Mouse (Mus musculus) forebrain, postnatal 0 days (tissue): ENCODE measurements at regions not wholly inside any gene's neighbourhood (a gene's known extent, or its start where the extent isn't known, plus 50 kb on each side); places are given as distances from the start of the nearest gene placed in this dataset.

Experiments used
- ATAC-seq: fragments of 200-750 bp; cut with Nextera tagmentation; 2 replicates; pipeline ENCODE4 v1.8.0; 2017; ENCODE audit warnings: mild to moderate bottlenecking, moderate library complexity
- DNase-seq: peaks from one replicate; pipeline ENCODE4 v3.0.0-alpha.2; 2015
- H3K27ac ChIP-seq: fragments of 300-500 bp; sonication (generic); 2 replicates; pipeline ENCODE4 v1.5.1; 2014; ENCODE audit warnings: low read depth, mild to moderate bottlenecking, antibody characterized with exemption, low read length, moderate library complexity, mixed read lengths
- H3K27me3 ChIP-seq: fragments of 300-500 bp; sonication (generic); 2 replicates; pipeline ENCODE4 v1.6.1; 2014; ENCODE audit warnings: mild to moderate bottlenecking, low read length, mixed read lengths; ENCODE audit not compliant: insufficient read depth
- H3K36me3 ChIP-seq: fragments of 300-500 bp; sonication (generic); 2 replicates; pipeline ENCODE4 v1.6.1; 2014; ENCODE audit warnings: mild to moderate bottlenecking, moderate library complexity; ENCODE audit not compliant: insufficient read depth
- H3K4me1 ChIP-seq: fragments of 300-500 bp; sonication (generic); 2 replicates; pipeline ENCODE4 v1.6.1; 2014; ENCODE audit warnings: antibody characterized with exemption; ENCODE audit not compliant: insufficient read depth
- H3K4me2 ChIP-seq: fragments of 300-500 bp; sonication (generic); 2 replicates; pipeline ENCODE4 v1.6.1; 2014; ENCODE audit warnings: low read depth, mild to moderate bottlenecking, moderate library complexity
- H3K4me3 ChIP-seq: fragments of 300-500 bp; sonication (generic); 2 replicates; pipeline ENCODE4 v1.5.1; 2014; ENCODE audit warnings: low read depth, low read length, mixed read lengths
- H3K9ac ChIP-seq: fragments of 300-500 bp; sonication (generic); 2 replicates; pipeline ENCODE4 v1.6.1; 2014; ENCODE audit warnings: mild to moderate bottlenecking
- H3K9me3 ChIP-seq: fragments of 300-500 bp; sonication (generic); 2 replicates; pipeline ENCODE4 v1.6.1; 2016; ENCODE audit warnings: low read length
- CTCF ChIP-seq: sonication (generic); IDR thresholded peaks from 2 replicates; pipeline ENCODE4 v1.5.1; 2016; ENCODE audit warnings: antibody characterized with exemption, control low read depth, low read depth
- WGBS: fragments of 180-500 bp; shearing (Covaris S2); extraction: QIAGEN DNeasy Blood & Tissue Kit; methylation state at CpG from one replicate; pipeline ENCODE4 v1.1.7; 2014; 5-methylcytosine and 5-hydroxymethylcytosine counted together

DNA sequence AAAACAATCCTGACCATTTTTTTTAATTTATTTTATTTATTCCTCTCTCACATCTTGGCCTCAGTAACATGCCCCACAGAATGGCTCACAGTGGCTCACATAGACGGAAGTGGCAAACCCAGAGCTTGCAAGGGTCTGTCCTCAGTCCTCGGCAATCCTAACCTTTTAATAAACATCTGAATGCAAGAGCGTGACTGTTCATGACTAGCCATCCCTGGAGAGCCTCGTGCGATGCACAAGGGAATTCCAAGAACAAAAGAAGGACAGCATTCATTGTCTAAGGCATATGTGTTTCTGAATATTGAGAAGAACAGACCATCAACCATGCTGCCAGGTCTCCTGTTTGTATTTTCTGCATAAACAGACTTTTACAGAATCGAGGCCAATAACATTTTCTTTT is 98.8 kb upstream of the 1700025G04Rik start:
- no peak overlapping the region for H3K4me3 ChIP-seq
- no peaks in the 10 kb centered on the region for H3K9me3 ChIP-seq
- 62% methylated on average over 6 of the region's 6 CpGs for WGBS
- H3K36me3 ChIP-seq: no peaks in the 10 kb centered on the region
- TF ChIP-seq CTCF: no peak
- DNase-seq: no peak
- no peak for ATAC-seq
- no peak overlapping the region for H3K9ac ChIP-seq
- no peak overlapping the region for H3K4me2 ChIP-seq
- no peak overlapping the region for H3K27ac ChIP-seq
- no peaks in the 10 kb centered on the region for H3K27me3 ChIP-seq
- H3K4me1 ChIP-seq: no peaks in the 10 kb centered on the region

DNA sequence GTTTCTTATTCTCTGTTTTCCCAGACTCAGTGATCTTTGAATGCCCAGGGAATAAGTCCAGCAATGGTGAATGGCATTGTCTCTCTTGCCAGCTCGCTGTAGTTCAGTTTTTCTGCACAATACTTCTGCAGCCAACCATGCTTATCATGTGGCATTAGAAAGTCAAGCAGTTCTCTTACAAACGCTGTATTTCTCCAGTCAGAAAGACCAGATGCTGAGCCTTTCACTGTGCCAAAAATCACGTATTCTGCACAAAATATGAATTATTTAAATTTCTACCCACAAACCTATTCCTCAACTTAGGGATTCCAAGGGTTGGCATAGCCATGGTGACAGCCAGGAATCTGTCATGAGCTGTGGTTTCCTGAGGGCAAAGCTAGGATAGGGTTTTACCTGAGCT is 95.0 kb upstream of the 1700025G04Rik start:
- no peaks in the 10 kb centered on the region for H3K36me3 ChIP-seq
- no peaks in the 10 kb centered on the region for H3K27me3 ChIP-seq
- H3K4me2 ChIP-seq: no peak overlapping the region
- WGBS: 40% methylated on average over 3 of the region's 3 CpGs
- no peak overlapping the region for H3K27ac ChIP-seq
- no peak for TF ChIP-seq CTCF
- ATAC-seq: peak; percentile 66
- peak; percentile 61 for DNase-seq
- H3K4me1 ChIP-seq: no peaks in the 10 kb centered on the region
- H3K4me3 ChIP-seq: no peak overlapping the region
- H3K9ac ChIP-seq: no peak overlapping the region
- no peaks in the 10 kb centered on the region for H3K9me3 ChIP-seq

DNA sequence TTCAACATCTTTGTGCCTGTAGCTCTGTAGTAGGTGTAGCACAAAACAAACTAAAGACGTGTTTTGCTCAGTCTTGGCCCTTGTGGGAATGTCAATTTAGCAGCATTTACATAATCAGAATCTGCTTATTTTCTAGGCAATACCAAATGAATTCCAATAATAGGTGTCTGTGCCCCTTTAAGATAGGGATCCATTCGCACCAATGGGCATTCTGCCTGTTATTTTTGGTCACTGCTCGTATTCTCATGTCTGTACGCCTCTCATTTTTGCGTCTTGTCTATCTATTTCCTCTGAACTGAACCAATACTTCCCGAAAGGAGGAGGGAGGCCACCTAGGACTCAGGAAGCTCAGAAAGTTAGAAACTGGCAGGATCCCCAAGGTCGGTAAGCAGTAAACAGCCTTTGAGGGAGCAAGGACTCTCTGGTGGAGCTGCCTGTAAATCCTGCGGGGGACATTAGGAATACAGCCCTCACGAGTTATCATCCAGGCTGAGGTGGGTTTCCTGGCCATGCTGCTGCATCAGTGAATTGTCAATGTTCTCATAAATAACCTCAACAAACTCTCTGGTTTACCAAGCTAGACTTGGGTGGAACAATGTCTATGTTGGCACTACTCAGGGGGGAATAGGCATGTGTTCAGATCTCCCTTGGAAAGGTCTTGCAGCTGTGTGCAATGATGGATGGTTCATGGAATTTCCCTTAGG is 86.5 kb upstream of the 1700025G04Rik start:
- Histone ChIP-seq H3K27ac (no peak overlapping the region), H3K4me3 (no peak overlapping the region), H3K4me1 (0 out of 2 replicates have a peak, but pooled peaks cover 3% of the 10 kb centered on the region), H3K36me3 (no peaks in the 10 kb centered on the region), H3K9ac (no peak overlapping the region), H3K9me3 (no peaks in the 10 kb centered on the region), H3K4me2 (no peak overlapping the region), H3K27me3 (no peaks in the 10 kb centered on the region)
- ATAC-seq (no peak), DNase-seq (no peak)
- 82% methylated on average over 9 of the region's 9 CpGs for WGBS
- TF ChIP-seq CTCF: no peak

DNA sequence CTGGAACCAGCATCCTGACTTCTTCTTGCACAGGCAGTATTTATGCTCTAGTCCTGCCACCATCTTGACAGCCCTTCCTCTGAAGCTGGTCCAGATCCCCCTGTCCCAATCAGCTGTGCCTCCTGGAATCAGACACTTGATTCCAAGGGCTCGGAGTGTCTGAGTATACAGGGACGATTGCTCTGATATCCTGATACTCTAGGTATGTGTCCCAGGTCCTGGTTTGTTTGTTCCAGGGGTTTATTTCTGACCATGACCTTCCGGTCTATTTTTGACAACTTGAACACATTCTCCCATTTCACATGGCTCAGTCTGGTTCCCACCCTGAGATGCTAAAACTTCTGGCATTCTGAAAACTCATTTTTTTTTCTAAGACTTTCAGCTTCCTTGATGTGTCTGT is 85.8 kb upstream of the 1700025G04Rik start:
- H3K36me3 ChIP-seq: no peaks in the 10 kb centered on the region
- H3K27ac ChIP-seq: no peak overlapping the region
- no peak for ATAC-seq
- H3K4me1 ChIP-seq: 0 out of 2 replicates have a peak, but pooled peaks cover 3% of the 10 kb centered on the region
- H3K9me3 ChIP-seq: no peaks in the 10 kb centered on the region
- no peaks in the 10 kb centered on the region for H3K27me3 ChIP-seq
- no peak for DNase-seq
- H3K4me2 ChIP-seq: no peak overlapping the region
- WGBS: 85% methylated on average over 3 of the region's 3 CpGs
- no peak overlapping the region for H3K9ac ChIP-seq
- no peak for TF ChIP-seq CTCF
- H3K4me3 ChIP-seq: no peak overlapping the region

DNA sequence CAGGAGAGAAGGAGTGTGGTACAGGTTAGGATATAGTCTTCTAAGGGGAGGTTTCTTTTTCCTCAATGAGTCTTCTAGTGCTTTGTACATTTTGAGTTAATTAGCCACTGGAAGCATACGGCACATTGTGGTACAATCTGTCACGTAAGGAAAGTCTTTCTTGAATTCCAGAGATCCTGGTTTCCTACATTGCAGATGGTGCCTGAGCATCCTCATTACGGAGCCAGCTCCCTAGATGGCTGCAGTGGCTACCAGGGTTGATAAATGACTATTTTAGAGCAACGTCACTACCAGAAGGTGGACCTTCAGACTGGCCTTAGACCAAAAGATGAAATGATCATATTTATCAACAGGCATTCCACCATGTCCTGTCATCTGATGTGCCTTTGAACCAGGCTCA is 84.5 kb upstream of the 1700025G04Rik start:
- H3K9me3 ChIP-seq: no peaks in the 10 kb centered on the region
- no peaks in the 10 kb centered on the region for H3K36me3 ChIP-seq
- DNase-seq (peak; percentile 48), ATAC-seq (peak; percentile 42; the same call in 1 of the 2 replicates)
- H3K4me3 ChIP-seq: no peak overlapping the region
- H3K4me2 ChIP-seq: no peak overlapping the region
- H3K4me1 ChIP-seq: 0 out of 2 replicates have a peak, but pooled peaks cover 3% of the 10 kb centered on the region
- no peak overlapping the region for H3K9ac ChIP-seq
- no peaks in the 10 kb centered on the region for H3K27me3 ChIP-seq
- no peak for TF ChIP-seq CTCF
- 58% methylated on average over 4 of the region's 4 CpGs for WGBS
- no peak overlapping the region for H3K27ac ChIP-seq

DNA sequence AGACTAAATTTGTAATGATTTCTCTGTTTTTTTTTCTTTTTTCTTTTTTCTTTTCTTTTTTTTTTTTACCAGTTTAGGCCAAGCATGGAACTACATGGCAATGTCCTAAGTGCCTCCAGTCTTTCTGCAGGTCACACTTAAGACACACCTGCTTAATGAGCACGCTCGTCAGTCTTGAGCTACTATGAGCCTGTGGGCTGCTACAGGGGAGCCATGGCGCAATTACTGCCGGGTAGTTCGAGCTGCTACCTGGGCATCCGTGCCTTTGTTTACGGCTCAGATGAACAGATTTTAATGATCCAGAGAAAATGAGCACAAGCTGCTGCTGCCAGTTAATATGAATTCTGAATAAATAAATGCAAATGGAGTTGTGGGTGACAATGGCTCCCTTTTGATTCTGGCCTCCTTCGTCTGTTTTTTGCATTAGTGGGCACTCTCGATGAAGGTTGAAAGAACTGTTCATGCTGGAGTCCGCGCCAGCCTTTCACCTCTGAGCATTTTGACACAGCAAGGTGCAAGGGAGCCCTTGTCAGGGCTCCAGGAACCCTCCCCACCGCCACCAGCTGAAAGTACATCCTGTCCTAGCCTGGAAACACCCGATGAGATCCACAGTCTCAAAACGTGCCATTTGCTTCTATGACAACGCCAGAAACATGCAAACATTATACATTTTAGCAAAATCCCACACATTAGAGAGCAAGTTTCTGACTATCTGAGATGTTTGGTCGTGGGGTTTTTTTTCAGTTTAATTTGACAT is 81.3 kb upstream of the 1700025G04Rik start:
- H3K27me3 ChIP-seq: no peaks in the 10 kb centered on the region
- no peaks in the 10 kb centered on the region for H3K9me3 ChIP-seq
- peak; percentile 63 for DNase-seq
- no peaks in the 10 kb centered on the region for H3K4me1 ChIP-seq
- no peak overlapping the region for H3K9ac ChIP-seq
- peak overlapping the region; percentile 41; the same call in 1 of the 2 replicates for H3K27ac ChIP-seq
- no peaks in the 10 kb centered on the region for H3K36me3 ChIP-seq
- WGBS: 19% methylated on average over 16 of the region's 16 CpGs
- TF ChIP-seq CTCF: no peak
- ATAC-seq: peak; percentile 40; the same call in 1 of the 2 replicates
- no peak overlapping the region for H3K4me2 ChIP-seq
- H3K4me3 ChIP-seq: no peak overlapping the region

DNA sequence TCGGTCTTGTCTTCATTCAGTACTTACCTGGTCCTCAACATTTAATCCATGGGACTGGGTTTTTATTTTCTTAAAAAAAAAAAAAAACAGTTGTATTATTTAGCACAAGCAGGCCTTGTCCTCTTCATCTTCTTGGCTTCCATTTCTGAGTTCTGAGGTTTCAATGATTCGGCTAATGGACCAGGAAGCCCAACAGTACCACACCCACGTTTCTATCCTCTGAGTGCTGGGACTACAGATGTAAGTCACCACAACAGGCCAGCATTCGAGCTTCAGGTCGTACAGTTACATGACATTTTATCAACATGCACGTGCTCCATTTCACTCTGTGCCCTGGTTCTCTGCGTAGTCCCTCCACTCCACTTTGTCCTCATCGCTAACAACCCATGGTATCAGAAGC is 80.7 kb upstream of the 1700025G04Rik start:
- Histone ChIP-seq H3K27ac (no peak overlapping the region), H3K4me3 (no peak overlapping the region), H3K4me2 (no peak overlapping the region), H3K4me1 (no peaks in the 10 kb centered on the region), H3K9ac (no peak overlapping the region), H3K36me3 (no peaks in the 10 kb centered on the region), H3K27me3 (no peaks in the 10 kb centered on the region), H3K9me3 (no peaks in the 10 kb centered on the region)
- DNase-seq (no peak), ATAC-seq (no peak)
- TF ChIP-seq CTCF: no peak
- 91% methylated on average over 8 of the region's 8 CpGs for WGBS
